Mouse (Mus musculus): ENCODE measurements around the gene Csrnp3. TPM values are rescaled to one million over a fixed set of nuclear protein-coding genes. Genes with fewer than 3 reads are reported as not detected.
"Not testable (repeated sequence)": the region's sequence is repeated elsewhere in the genome, so short reads cannot be mapped to it uniquely, and the experiment has no call there.

The Csrnp3 gene
- 0.99 and 1.2 TPM in 2 replicates for polyA plus RNA-seq (2015; fragmentation: Nextera tagmentation; extraction: Ambion mirVana)

DNA sequence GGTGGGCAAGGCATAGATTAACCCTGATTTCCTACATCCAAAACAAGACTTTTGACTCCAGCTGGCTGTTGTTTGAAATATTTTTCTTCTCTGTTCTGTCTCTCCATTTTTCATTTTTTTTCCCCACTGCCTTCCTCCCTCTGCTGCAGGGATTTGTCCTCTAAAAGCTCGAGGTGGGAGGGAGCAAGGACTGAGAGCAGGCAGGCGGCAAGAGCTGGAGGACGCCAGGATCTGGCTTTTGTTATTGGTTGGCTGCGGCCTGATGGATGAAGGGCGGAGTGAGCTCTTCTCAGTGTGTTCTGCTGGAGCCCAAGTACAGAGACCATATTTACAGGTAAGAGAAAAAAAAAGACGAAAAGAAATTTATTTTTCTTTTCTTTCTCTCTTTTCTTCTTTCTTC, at the start of gene Csrnp3:
Gene Csrnp3, plus strand, starts transcription at position 217 of the 400 bp plus-strand sequence.
- Histone ChIP-seq H3K36me3 (ENCODE audit: control insufficient read depth, insufficient read depth) (no peaks in the 10 kb centered on the region), H3K27ac (ENCODE audit: low read length) (no peak within 1 kb of the TSS), H3K9me3 (replicated peaks; ENCODE audit: control insufficient read depth, low read length) (no peaks in the 10 kb centered on the region), H3K4me3 (ENCODE audit: low read length) (peak within 1 kb of the TSS; percentile 56), H3K4me2 (ENCODE audit: low read depth, low read length) (peak within 1 kb of the TSS; percentile 89), H3K4me1 (ENCODE audit: control insufficient read depth, insufficient read depth, low read length) (peaks cover 9% of the 10 kb centered on the region; the same call in 1 of the 2 replicates), H3K27me3 (ENCODE audit: control insufficient read depth, insufficient read depth, low read length) (no peaks in the 10 kb centered on the region), H3K9ac (ENCODE audit: low read length) (peak within 1 kb of the TSS; percentile 46)
- WGBS, result 4% methylated on average over 6 of the region's 6 CpGs
- peak; percentile 67; the same call in 1 of the 2 replicates for ATAC-seq (replicated peaks; ENCODE audit: extremely low read depth, insufficient read depth, low FRiP score)

DNA sequence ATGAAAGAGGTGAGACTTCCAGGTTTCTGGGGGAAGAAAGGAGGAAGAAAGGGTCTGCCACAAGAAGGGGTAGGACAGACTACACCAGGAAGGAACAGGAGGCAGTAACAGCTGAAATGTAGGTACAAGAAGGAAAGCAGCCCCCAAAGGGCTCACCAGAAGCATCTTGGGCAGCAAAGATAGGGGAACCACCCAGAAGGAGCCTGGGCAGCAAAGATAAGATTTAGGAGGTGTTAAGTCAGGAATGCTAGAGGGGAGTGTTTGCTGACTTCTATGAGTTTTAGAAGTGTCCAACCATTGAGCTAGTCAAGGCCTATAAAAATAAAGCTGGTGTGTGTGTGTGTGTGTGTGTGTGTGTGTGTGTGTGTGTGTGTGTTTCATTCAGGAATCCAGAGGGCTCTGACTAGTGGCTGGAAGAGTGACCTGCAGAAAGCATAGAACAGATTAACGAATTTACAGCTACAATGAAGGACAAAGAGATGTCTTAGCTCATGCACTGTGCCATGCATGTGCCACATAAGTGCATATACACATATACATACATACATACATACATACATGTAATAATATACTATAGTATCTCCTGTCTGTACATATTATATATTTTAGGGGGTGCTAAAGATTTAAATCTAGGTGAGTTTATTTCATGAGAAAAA, 44.4 kb upstream of the Csrnp3 start:
- peaks cover 4% of the 10 kb centered on the region; the same call in 1 of the 2 replicates for H3K27me3 ChIP-seq (ENCODE audit: control insufficient read depth, insufficient read depth, low read length)
- no peak overlapping the region for H3K9ac ChIP-seq (ENCODE audit: low read length)
- H3K27ac ChIP-seq (ENCODE audit: low read length), result no peak overlapping the region
- H3K4me1 ChIP-seq (ENCODE audit: control insufficient read depth, insufficient read depth, low read length), result no peaks in the 10 kb centered on the region
- peaks cover 4% of the 10 kb centered on the region for H3K9me3 ChIP-seq (replicated peaks; ENCODE audit: control insufficient read depth, low read length)
- no peak for ATAC-seq (replicated peaks; ENCODE audit: extremely low read depth, insufficient read depth, low FRiP score)
- no peak overlapping the region for H3K4me2 ChIP-seq (ENCODE audit: low read depth, low read length)
- no peak overlapping the region for H3K4me3 ChIP-seq (ENCODE audit: low read length)
- 65% methylated on average over 1 of the region's 1 CpGs for WGBS
- no peaks in the 10 kb centered on the region for H3K36me3 ChIP-seq (ENCODE audit: control insufficient read depth, insufficient read depth)

DNA sequence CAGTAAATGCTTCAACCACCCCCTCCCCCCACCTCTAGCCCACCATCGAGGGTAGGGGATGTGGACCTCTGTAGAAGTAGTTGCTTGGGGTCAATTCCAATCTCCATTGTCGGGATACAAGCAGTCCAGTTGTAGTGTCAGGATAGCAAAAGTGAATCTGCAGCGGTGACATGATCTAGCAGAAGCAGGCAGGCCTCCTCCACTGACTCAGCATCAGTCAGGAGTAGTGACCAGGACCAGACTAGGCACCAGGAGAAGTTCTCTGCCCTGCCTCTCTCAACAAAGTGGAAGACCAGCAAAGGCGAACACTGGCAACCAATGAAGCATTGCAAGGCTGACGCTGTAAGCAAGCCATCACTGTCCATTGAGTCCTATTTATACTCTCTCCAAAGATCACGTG, 39.0 kb upstream of the Csrnp3 start:
- ATAC-seq (replicated peaks; ENCODE audit: extremely low read depth, insufficient read depth, low FRiP score), result no peak
- Histone ChIP-seq H3K4me2 (ENCODE audit: low read depth, low read length) (no peak overlapping the region), H3K9ac (ENCODE audit: low read length) (no peak overlapping the region), H3K27me3 (ENCODE audit: control insufficient read depth, insufficient read depth, low read length) (peaks cover 4% of the 10 kb centered on the region; the same call in 1 of the 2 replicates), H3K4me3 (ENCODE audit: low read length) (no peak overlapping the region), H3K4me1 (ENCODE audit: control insufficient read depth, insufficient read depth, low read length) (no peaks in the 10 kb centered on the region), H3K36me3 (ENCODE audit: control insufficient read depth, insufficient read depth) (no peaks in the 10 kb centered on the region), H3K9me3 (replicated peaks; ENCODE audit: control insufficient read depth, low read length) (no peaks in the 10 kb centered on the region), H3K27ac (ENCODE audit: low read length) (no peak overlapping the region)
- WGBS, result 83% methylated on average over 6 of the region's 6 CpGs

DNA sequence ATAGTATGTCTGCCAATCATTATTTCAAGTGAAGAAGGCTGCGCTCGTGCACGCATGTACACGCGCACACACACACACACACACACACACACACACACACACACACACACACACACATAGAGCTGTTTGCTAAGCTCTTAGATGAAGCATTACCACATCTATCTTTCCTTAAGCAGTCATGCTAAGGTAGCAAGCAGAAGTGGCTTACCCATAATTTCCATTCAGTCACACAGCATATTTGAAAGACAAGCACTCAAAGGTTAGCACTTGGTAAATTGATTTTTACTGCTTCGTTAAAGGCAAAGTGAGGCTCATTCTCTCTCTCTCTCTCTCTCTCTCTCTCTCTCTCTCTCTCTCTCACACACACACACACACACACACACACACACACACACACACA, 34.4 kb upstream of the Csrnp3 start:
- not testable (repeated sequence) for H3K4me3 ChIP-seq (ENCODE audit: low read length); H3K27ac ChIP-seq (ENCODE audit: low read length); H3K27me3 ChIP-seq (ENCODE audit: control insufficient read depth, insufficient read depth, low read length); H3K4me2 ChIP-seq (ENCODE audit: low read depth, low read length); H3K9me3 ChIP-seq (replicated peaks; ENCODE audit: control insufficient read depth, low read length); H3K9ac ChIP-seq (ENCODE audit: low read length); H3K36me3 ChIP-seq (ENCODE audit: control insufficient read depth, insufficient read depth); ATAC-seq (replicated peaks; ENCODE audit: extremely low read depth, insufficient read depth, low FRiP score); H3K4me1 ChIP-seq (ENCODE audit: control insufficient read depth, insufficient read depth, low read length)
- WGBS, result 86% methylated on average over 6 of the region's 6 CpGs

DNA sequence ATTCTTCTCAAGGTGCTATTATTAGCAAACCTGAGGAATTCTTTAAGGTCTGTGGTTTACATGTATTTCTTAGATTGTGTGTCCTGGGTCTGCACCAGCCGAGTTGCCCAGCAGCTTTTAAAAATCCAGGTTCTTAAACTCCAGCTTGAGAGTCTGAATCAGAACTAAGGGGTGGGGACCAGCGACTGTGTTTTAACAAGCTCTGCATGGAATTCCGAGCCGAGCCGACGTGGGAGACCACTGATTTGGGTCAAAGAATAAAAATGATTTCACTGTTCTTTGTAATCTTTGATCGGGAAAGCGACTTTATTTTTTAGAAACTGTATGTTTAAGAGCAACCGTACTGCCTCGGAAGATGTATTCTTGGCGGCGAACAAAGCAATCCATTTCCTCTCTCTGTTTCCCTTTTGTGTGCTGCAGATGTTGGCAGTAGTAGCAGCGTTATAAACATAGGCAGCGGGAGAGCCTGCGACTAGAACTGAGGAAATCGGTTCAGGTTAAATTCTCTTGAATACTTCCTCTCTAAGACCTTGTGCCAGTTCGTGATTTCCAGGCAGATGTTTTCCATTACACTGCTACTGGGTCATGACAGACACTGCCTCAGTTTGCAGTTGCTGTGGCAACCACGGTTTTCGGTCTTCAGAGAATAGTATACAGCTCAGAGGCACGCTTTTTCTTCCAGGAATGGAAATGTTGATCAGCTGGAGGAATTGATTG, 27.3 kb upstream of the Csrnp3 start:
- Histone ChIP-seq H3K9ac (ENCODE audit: low read length) (no peak overlapping the region), H3K36me3 (ENCODE audit: control insufficient read depth, insufficient read depth) (no peaks in the 10 kb centered on the region), H3K27me3 (ENCODE audit: control insufficient read depth, insufficient read depth, low read length) (no peaks in the 10 kb centered on the region), H3K4me1 (ENCODE audit: control insufficient read depth, insufficient read depth, low read length) (no peaks in the 10 kb centered on the region), H3K4me3 (ENCODE audit: low read length) (peak overlapping the region; percentile 24), H3K9me3 (replicated peaks; ENCODE audit: control insufficient read depth, low read length) (no peaks in the 10 kb centered on the region), H3K27ac (ENCODE audit: low read length) (peak overlapping the region; percentile 18; the same call in 1 of the 2 replicates), H3K4me2 (ENCODE audit: low read depth, low read length) (peak overlapping the region; percentile 55)
- ATAC-seq (replicated peaks; ENCODE audit: extremely low read depth, insufficient read depth, low FRiP score), result peak; percentile 75
- 35% methylated on average over 20 of the region's 20 CpGs for WGBS

DNA sequence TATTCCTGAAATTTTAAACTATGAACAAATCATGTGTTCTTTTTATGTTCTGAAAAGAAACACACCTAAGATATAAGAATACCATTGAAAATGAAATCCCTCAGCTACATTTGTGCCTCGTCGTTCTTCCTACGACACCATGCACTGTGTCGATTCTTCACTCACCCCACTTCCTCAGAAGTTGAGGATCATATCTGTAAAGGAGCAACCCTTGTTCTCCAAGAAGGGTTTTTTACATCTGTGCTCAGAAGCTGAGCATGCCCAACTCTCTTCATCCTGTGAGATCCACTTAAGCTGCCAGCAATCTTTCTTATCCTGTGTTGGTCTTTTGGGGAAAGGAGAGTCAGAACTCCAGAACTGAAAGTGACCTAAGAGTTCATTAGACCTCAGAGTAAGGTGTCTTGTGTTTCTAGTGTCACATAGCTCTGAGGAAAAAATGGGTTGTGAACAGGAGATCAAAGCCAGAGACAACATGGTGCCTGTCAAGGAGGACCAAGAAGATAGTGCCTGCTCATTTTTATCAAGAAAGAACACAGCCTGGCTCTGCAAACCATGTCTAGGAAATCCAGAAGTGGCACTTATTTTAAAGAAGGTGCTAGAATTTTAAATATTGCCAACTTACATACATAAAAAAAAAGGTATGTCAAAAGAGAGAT, 25.3 kb upstream of the Csrnp3 start:
- Histone ChIP-seq H3K4me2 (ENCODE audit: low read depth, low read length) (no peak overlapping the region), H3K4me3 (ENCODE audit: low read length) (no peak overlapping the region), H3K4me1 (ENCODE audit: control insufficient read depth, insufficient read depth, low read length) (no peaks in the 10 kb centered on the region), H3K27me3 (ENCODE audit: control insufficient read depth, insufficient read depth, low read length) (no peaks in the 10 kb centered on the region), H3K9ac (ENCODE audit: low read length) (no peak overlapping the region), H3K36me3 (ENCODE audit: control insufficient read depth, insufficient read depth) (no peaks in the 10 kb centered on the region), H3K9me3 (replicated peaks; ENCODE audit: control insufficient read depth, low read length) (no peaks in the 10 kb centered on the region), H3K27ac (ENCODE audit: low read length) (no peak overlapping the region)
- 80% methylated on average over 4 of the region's 4 CpGs for WGBS
- no peak for ATAC-seq (replicated peaks; ENCODE audit: extremely low read depth, insufficient read depth, low FRiP score)

DNA sequence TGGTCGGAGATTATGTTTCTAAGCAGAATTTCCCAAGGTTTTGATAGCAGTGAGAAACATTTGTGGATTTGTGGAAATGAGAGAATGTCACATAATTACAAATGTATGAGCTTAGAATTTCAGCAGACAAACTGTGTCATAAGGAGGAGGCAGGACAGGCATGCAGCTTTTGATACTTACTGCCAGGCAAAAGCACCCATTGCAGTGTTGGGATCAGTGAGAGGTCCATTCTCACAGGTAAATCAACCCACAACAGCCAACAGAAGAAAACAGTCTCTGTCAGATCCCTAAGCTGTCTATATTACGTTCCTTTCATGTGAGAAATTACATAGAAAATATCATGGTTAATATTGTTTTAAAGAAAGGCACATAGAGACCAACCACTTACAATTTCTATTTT, 19.3 kb upstream of the Csrnp3 start:
- H3K36me3 ChIP-seq (ENCODE audit: control insufficient read depth, insufficient read depth), result no peaks in the 10 kb centered on the region

DNA sequence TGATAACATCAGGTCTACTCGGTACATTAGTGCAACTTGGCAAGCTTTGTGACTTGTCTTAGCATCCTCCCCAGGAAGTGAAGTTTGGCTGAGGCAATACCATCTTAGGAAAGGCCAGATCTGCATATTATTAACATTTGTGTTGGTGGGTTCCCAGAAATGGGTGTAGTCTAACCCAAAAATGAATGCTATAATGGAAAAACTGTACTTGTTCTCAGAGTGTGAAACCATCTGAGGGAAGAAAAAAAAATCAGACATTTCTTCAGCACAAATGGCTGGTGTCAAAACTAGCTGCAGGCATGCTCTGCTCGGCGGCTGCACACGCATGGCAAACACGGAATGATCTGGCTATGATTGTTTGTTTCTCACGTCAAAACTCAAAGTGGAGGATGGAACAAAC, 18.8 kb upstream of the Csrnp3 start:
- H3K27me3 ChIP-seq (ENCODE audit: control insufficient read depth, insufficient read depth, low read length), result no peaks in the 10 kb centered on the region
- no peak for ATAC-seq (replicated peaks; ENCODE audit: extremely low read depth, insufficient read depth, low FRiP score)
- no peak overlapping the region for H3K4me3 ChIP-seq (ENCODE audit: low read length)
- no peak overlapping the region for H3K4me2 ChIP-seq (ENCODE audit: low read depth, low read length)
- no peaks in the 10 kb centered on the region for H3K9me3 ChIP-seq (replicated peaks; ENCODE audit: control insufficient read depth, low read length)
- no peaks in the 10 kb centered on the region for H3K36me3 ChIP-seq (ENCODE audit: control insufficient read depth, insufficient read depth)
- WGBS, result 71% methylated on average over 6 of the region's 6 CpGs
- no peaks in the 10 kb centered on the region for H3K4me1 ChIP-seq (ENCODE audit: control insufficient read depth, insufficient read depth, low read length)
- no peak overlapping the region for H3K9ac ChIP-seq (ENCODE audit: low read length)
- no peak overlapping the region for H3K27ac ChIP-seq (ENCODE audit: low read length)

More for the DNA sequence above, 19.3 kb upstream of the Csrnp3 start:
- Histone ChIP-seq H3K4me3 (ENCODE audit: low read length) (no peak overlapping the region), H3K4me2 (ENCODE audit: low read depth, low read length) (no peak overlapping the region), H3K9ac (ENCODE audit: low read length) (no peak overlapping the region), H3K27me3 (ENCODE audit: control insufficient read depth, insufficient read depth, low read length) (no peaks in the 10 kb centered on the region), H3K9me3 (replicated peaks; ENCODE audit: control insufficient read depth, low read length) (no peaks in the 10 kb centered on the region), H3K27ac (ENCODE audit: low read length) (no peak overlapping the region), H3K4me1 (ENCODE audit: control insufficient read depth, insufficient read depth, low read length) (no peaks in the 10 kb centered on the region)
- 75% methylated on average over 2 of the region's 2 CpGs for WGBS
- no peak for ATAC-seq (replicated peaks; ENCODE audit: extremely low read depth, insufficient read depth, low FRiP score)

DNA sequence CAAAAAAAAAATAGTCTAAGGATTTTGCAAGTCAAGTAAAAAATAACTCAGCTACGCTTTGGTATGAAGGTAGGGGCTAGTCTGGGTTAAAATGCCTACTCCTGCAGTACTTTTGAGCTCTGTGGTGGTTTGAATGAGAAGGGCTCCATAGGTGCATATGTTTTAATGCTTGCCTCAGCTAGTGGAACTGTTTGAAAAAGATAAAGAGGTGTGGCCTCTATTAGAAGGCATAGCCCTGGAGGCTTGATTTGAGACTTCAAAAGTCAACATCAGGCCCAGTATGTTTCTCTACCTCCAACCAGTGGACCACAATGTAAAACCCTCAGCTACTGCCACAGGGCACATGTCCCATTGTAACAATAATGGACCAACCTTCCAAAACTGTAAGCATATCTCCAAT, 16.9 kb upstream of the Csrnp3 start:
- no peak for ATAC-seq (replicated peaks; ENCODE audit: extremely low read depth, insufficient read depth, low FRiP score)
- Histone ChIP-seq H3K9me3 (replicated peaks; ENCODE audit: control insufficient read depth, low read length) (no peaks in the 10 kb centered on the region), H3K4me2 (ENCODE audit: low read depth, low read length) (no peak overlapping the region), H3K4me1 (ENCODE audit: control insufficient read depth, insufficient read depth, low read length) (no peaks in the 10 kb centered on the region), H3K36me3 (ENCODE audit: control insufficient read depth, insufficient read depth) (no peaks in the 10 kb centered on the region), H3K27me3 (ENCODE audit: control insufficient read depth, insufficient read depth, low read length) (no peaks in the 10 kb centered on the region), H3K9ac (ENCODE audit: low read length) (no peak overlapping the region), H3K27ac (ENCODE audit: low read length) (no peak overlapping the region), H3K4me3 (ENCODE audit: low read length) (no peak overlapping the region)
- 90% methylated on average over 1 of the region's 1 CpGs for WGBS

Measured in heart, embryonic 16.5 days (tissue).